Mouse (Mus musculus): ENCODE data around the gene Hist1h2bb. TPM values are rescaled to one million over a fixed set of nuclear protein-coding genes. Genes with fewer than 3 reads are reported as not detected.
A peak's percentile ranks its signal among the peaks of the same experiment; 100 is the strongest.

Gene Hist1h2bb
- polyA plus RNA-seq, 1 experiment: 7.4 TPM

GRCm38 (mm10) chr13:23725213-23725612 lies 21.3 kb upstream of the Hist1h2bb start:
- no peak for TF ChIP-seq GATA1 (IDR thresholded peaks at IDR 0.05; ENCODE audit: borderline replicate concordance, low read length)
- TF ChIP-seq FLI1 (IDR thresholded peaks at IDR 0.05; ENCODE audit: low read length): no peak
- H3K4me1 ChIP-seq: peaks cover 26% of the 10 kb centered on the region
- H3K4me3 ChIP-seq (replicated peaks): no peak overlapping the region

GRCm38 (mm10) chr13:23728472-23729191 lies 17.9 kb upstream of the Hist1h2bb start:
- Histone ChIP-seq H3K27me3 (replicated peaks) (no peaks in the 10 kb centered on the region), H3K36me3 (replicated peaks; ENCODE audit: low read length) (no peaks in the 10 kb centered on the region), H3K4me1 (peaks cover 30% of the 10 kb centered on the region), H3K9me3 (no peaks in the 10 kb centered on the region), H3K4me3 (replicated peaks) (no peak overlapping the region)
- TF ChIP-seq FLI1 (IDR thresholded peaks at IDR 0.05; ENCODE audit: low read length) (no peak), GATA1 (IDR thresholded peaks at IDR 0.05; ENCODE audit: borderline replicate concordance, low read length) (no peak)

More at GRCm38 (mm10) chr13:23725213-23725612, 21.3 kb upstream of the Hist1h2bb start:
- Histone ChIP-seq H3K9me3 (no peaks in the 10 kb centered on the region), H3K27me3 (replicated peaks) (peaks cover 2% of the 10 kb centered on the region), H3K36me3 (replicated peaks; ENCODE audit: low read length) (no peaks in the 10 kb centered on the region)

- Histone ChIP-seq H3K4me3 (replicated peaks) (peak overlapping the region; percentile 26), H3K36me3 (replicated peaks; ENCODE audit: low read length) (no peaks in the 10 kb centered on the region), H3K9me3 (no peaks in the 10 kb centered on the region), H3K4me1 (peaks cover 26% of the 10 kb centered on the region), H3K27me3 (replicated peaks) (no peaks in the 10 kb centered on the region)
- TF ChIP-seq FLI1 (IDR thresholded peaks at IDR 0.05; ENCODE audit: low read length) (no peak), GATA1 (IDR thresholded peaks at IDR 0.05; ENCODE audit: borderline replicate concordance, low read length) (no peak)
Observed at GRCm38 (mm10) chr13:23729192-23729525, 17.4 kb upstream of the Hist1h2bb start.

GRCm38 (mm10) chr13:23729706-23730105 lies 16.8 kb upstream of the Hist1h2bb start:
- TF ChIP-seq GATA1 (IDR thresholded peaks at IDR 0.05; ENCODE audit: borderline replicate concordance, low read length) (no peak), FLI1 (IDR thresholded peaks at IDR 0.05; ENCODE audit: low read length) (no peak)
- Histone ChIP-seq H3K36me3 (replicated peaks; ENCODE audit: low read length) (no peaks in the 10 kb centered on the region), H3K9me3 (no peaks in the 10 kb centered on the region), H3K4me1 (peaks cover 23% of the 10 kb centered on the region), H3K4me3 (replicated peaks) (no peak overlapping the region), H3K27me3 (replicated peaks) (no peaks in the 10 kb centered on the region)

GRCm38 (mm10) chr13:23730479-23730878 lies 16.1 kb upstream of the Hist1h2bb start:
- H3K4me3 ChIP-seq (replicated peaks): no peak overlapping the region
- no peaks in the 10 kb centered on the region for H3K27me3 ChIP-seq (replicated peaks)
- TF ChIP-seq FLI1 (IDR thresholded peaks at IDR 0.05; ENCODE audit: low read length) (no peak), GATA1 (IDR thresholded peaks at IDR 0.05; ENCODE audit: borderline replicate concordance, low read length) (no peak)
- peaks cover 19% of the 10 kb centered on the region for H3K4me1 ChIP-seq
- H3K36me3 ChIP-seq (replicated peaks; ENCODE audit: low read length): no peaks in the 10 kb centered on the region
- H3K9me3 ChIP-seq: no peaks in the 10 kb centered on the region

GRCm38 (mm10) chr13:23732156-23732804 lies 14.3 kb upstream of the Hist1h2bb start:
- H3K27me3 ChIP-seq (replicated peaks): no peaks in the 10 kb centered on the region
- no peaks in the 10 kb centered on the region for H3K36me3 ChIP-seq (replicated peaks; ENCODE audit: low read length)
- H3K9me3 ChIP-seq: no peaks in the 10 kb centered on the region
- H3K4me3 ChIP-seq (replicated peaks): no peak overlapping the region
- no peak for TF ChIP-seq FLI1 (IDR thresholded peaks at IDR 0.05; ENCODE audit: low read length)
- TF ChIP-seq GATA1 (IDR thresholded peaks at IDR 0.05; ENCODE audit: borderline replicate concordance, low read length): no peak
- peaks cover 19% of the 10 kb centered on the region for H3K4me1 ChIP-seq

GRCm38 (mm10) chr13:23737091-23737490 lies 9.4 kb upstream of the Hist1h2bb start:
- Histone ChIP-seq H3K4me3 (replicated peaks) (no peak overlapping the region), H3K4me1 (peaks cover 20% of the 10 kb centered on the region), H3K27me3 (replicated peaks) (no peaks in the 10 kb centered on the region), H3K36me3 (replicated peaks; ENCODE audit: low read length) (no peaks in the 10 kb centered on the region), H3K9me3 (no peaks in the 10 kb centered on the region)
- no peak for TF ChIP-seq FLI1 (IDR thresholded peaks at IDR 0.05; ENCODE audit: low read length)
- TF ChIP-seq GATA1 (IDR thresholded peaks at IDR 0.05; ENCODE audit: borderline replicate concordance, low read length): no peak

GRCm38 (mm10) chr13:23738041-23738440 lies 8.5 kb upstream of the Hist1h2bb start:
- no peaks in the 10 kb centered on the region for H3K36me3 ChIP-seq (replicated peaks; ENCODE audit: low read length)
- H3K9me3 ChIP-seq: no peaks in the 10 kb centered on the region
- H3K4me1 ChIP-seq: peaks cover 23% of the 10 kb centered on the region
- no peak for TF ChIP-seq GATA1 (IDR thresholded peaks at IDR 0.05; ENCODE audit: borderline replicate concordance, low read length)
- no peak for TF ChIP-seq FLI1 (IDR thresholded peaks at IDR 0.05; ENCODE audit: low read length)
- H3K4me3 ChIP-seq (replicated peaks): peak overlapping the region; percentile 95
- H3K27me3 ChIP-seq (replicated peaks): no peaks in the 10 kb centered on the region

- no peaks in the 10 kb centered on the region for H3K36me3 ChIP-seq (replicated peaks; ENCODE audit: low read length)
- peak within 1 kb of the TSS; percentile 95 for H3K4me3 ChIP-seq (replicated peaks)
- H3K4me1 ChIP-seq: peaks cover 25% of the 10 kb centered on the region
- H3K9me3 ChIP-seq: no peaks in the 10 kb centered on the region
- TF ChIP-seq FLI1 (IDR thresholded peaks at IDR 0.05; ENCODE audit: low read length) (no peak), GATA1 (IDR thresholded peaks at IDR 0.05; ENCODE audit: borderline replicate concordance, low read length) (no peak)
- no peaks in the 10 kb centered on the region for H3K27me3 ChIP-seq (replicated peaks)
Observed at GRCm38 (mm10) chr13:23738677-23739068, 7.9 kb upstream of the Hist1h2bb start, which contains the start of gene Hist1h1c. Gene Hist1h1c, plus strand, starts transcription at chr13:23738808.

Data from megakaryocyte, embryonic 14.5 days (primary cell).